In the genomic region with DNA sequence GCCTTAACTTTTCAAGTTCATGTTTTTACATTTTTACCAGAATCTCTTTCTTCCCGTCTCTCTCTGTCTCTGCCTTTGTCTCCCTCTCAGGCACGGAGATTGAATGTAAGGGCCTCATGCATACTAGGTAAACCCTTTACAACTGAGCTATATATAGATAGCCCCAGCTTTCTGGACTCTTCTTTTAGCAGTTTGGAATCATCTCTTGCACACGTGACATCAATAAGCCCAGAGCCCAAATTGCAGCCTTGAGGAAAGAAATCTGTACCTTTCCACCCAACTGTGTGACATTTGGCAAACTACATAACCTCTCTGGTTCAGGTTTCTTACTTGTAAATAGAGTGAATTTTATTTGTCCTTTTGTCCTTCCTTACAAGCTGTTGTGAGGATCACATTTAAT, we compare ENCODE assay signal across 8 mouse cellular contexts. TPM values are rescaled to one million over a fixed set of nuclear protein-coding genes. Genes with fewer than 3 reads are reported as not detected.
DNase-seq lines count a peak whose midpoint lies in the region; ATAC-seq and TF ChIP-seq lines count a peak whose summit lies in the region.

No protein-coding gene starts in this region.

- peak overlapping the region; percentile 77 for H3K9ac ChIP-seq in heart, embryonic 14.5 days (ENCODE audit: low read length)
- peak overlapping the region; percentile 76; the same call in 1 of the 2 replicates for H3K9ac ChIP-seq in MEL (ENCODE audit: control insufficient read depth, low read depth, low read length, poor library complexity, severe bottlenecking)
- H3K9ac ChIP-seq in hindbrain, embryonic 11.5 days (ENCODE audit: low read depth, low read length) = no peak overlapping the region

- DNase-seq in heart, adult 11 months = no peak
- DNase-seq in MEL (ENCODE audit: low read depth, low spot score) = no peak
- peak; percentile 17 for DNase-seq in hindbrain, embryonic 11.5 days (ENCODE audit: low spot score)
- no peak for DNase-seq in midbrain, embryonic 10.5 days (ENCODE audit: low spot score)
- DNase-seq in layer of hippocampus, postnatal 14 days (ENCODE audit: low spot score in 2 of 2) = no peak
- DNase-seq in right cerebral cortex, postnatal 14 days = no peak

- WGBS in heart, embryonic 14.5 days = 16% methylated on average over 3 of the region's 3 CpGs
- WGBS in hindbrain, embryonic 11.5 days = 10% methylated on average over 3 of the region's 3 CpGs
- WGBS in midbrain, embryonic 10.5 days = 17% methylated on average over 3 of the region's 3 CpGs

- ATAC-seq in heart, embryonic 14.5 days (ENCODE audit: insufficient number of reproducible peaks, insufficient read depth, low FRiP score, low read depth) = no peak
- ATAC-seq in hindbrain, embryonic 11.5 days (ENCODE audit: low FRiP score) = no peak
- ATAC-seq in erythroblast, adult 5-6 weeks (replicated peaks; ENCODE audit: low FRiP score, poor library complexity, severe bottlenecking) = no peak

- H3K36me3 ChIP-seq in heart, embryonic 14.5 days (ENCODE audit: control insufficient read depth, insufficient read depth, low read length) = no peaks in the 10 kb centered on the region
- H3K36me3 ChIP-seq in MEL (ENCODE audit: control insufficient read depth in 1 of 2, insufficient read depth in 2 of 2, low read length in 2 of 2) = peaks cover 0 to 18% of the 10 kb centered on the region in 2 experiments; a peak in 2 of 4 replicates
- H3K36me3 ChIP-seq in hindbrain, embryonic 11.5 days (ENCODE audit: control insufficient read depth, insufficient read depth, low read length) = no peaks in the 10 kb centered on the region
- no peaks in the 10 kb centered on the region for H3K36me3 ChIP-seq in midbrain, embryonic 10.5 days

- peak overlapping the region; percentile 85 for H3K4me2 ChIP-seq in heart, embryonic 14.5 days (ENCODE audit: low read length)
- H3K4me2 ChIP-seq in hindbrain, embryonic 11.5 days (replicated peaks; ENCODE audit: low read depth, low read length) = peak overlapping the region; percentile 77

- H3K9me3 ChIP-seq in heart, embryonic 14.5 days (ENCODE audit: control insufficient read depth, low read length) = no peaks in the 10 kb centered on the region
- H3K9me3 ChIP-seq in MEL (replicated peaks; ENCODE audit: insufficient read depth, low read length) = no peaks in the 10 kb centered on the region
- H3K9me3 ChIP-seq in hindbrain, embryonic 11.5 days (ENCODE audit: control insufficient read depth, low read length) = no peaks in the 10 kb centered on the region
- no peaks in the 10 kb centered on the region for H3K9me3 ChIP-seq in midbrain, embryonic 10.5 days (replicated peaks)

- TF ChIP-seq POLR2A in MEL (IDR thresholded peaks at IDR 0.05; ENCODE audit: control insufficient read depth in 1 of 2, insufficient read depth in 1 of 2, low read depth in 1 of 2, low read length in 2 of 2, poor library complexity in 1 of 2) = no peak

- TF ChIP-seq CTCF in MEL (IDR thresholded peaks at IDR 0.05 in 2 of 3, conservative IDR thresholded peaks at IDR 0.05 in 1 of 3; ENCODE audit: control insufficient read depth in 1 of 3, insufficient read depth in 1 of 3, low read depth in 2 of 3, low read length in 3 of 3, poor library complexity in 1 of 3, severe bottlenecking in 1 of 3) = no peak

- no peak for TF ChIP-seq EP300 in MEL (IDR thresholded peaks at IDR 0.05; ENCODE audit: low read depth in 1 of 2, low read length in 2 of 2)

- H3K27me3 ChIP-seq in heart, embryonic 14.5 days (ENCODE audit: control insufficient read depth, insufficient read depth, low read length) = no peaks in the 10 kb centered on the region; the same call in 1 of the 2 replicates
- no peaks in the 10 kb centered on the region for H3K27me3 ChIP-seq in MEL (ENCODE audit: control insufficient read depth in 1 of 2, insufficient read depth in 2 of 2, low read length in 2 of 2)
- H3K27me3 ChIP-seq in hindbrain, embryonic 11.5 days (ENCODE audit: control insufficient read depth, insufficient read depth, low read length) = no peaks in the 10 kb centered on the region
- H3K27me3 ChIP-seq in midbrain, embryonic 10.5 days (ENCODE audit: low read depth, poor library complexity, severe bottlenecking) = peaks cover 7% of the 10 kb centered on the region

- H3K79me2 ChIP-seq in MEL (ENCODE audit: control insufficient read depth, insufficient read depth, low read length, poor library complexity) = peaks cover 12% of the 10 kb centered on the region

- no peak for TF ChIP-seq RAD21 in MEL (IDR thresholded peaks at IDR 0.05; ENCODE audit: low read depth, low read length)

- H3K4me1 ChIP-seq in heart, embryonic 14.5 days (ENCODE audit: control insufficient read depth in 2 of 2, insufficient read depth in 2 of 2, low read length in 2 of 2) = peaks cover 4 to 11% of the 10 kb centered on the region in 2 experiments
- H3K4me1 ChIP-seq in MEL (ENCODE audit: control insufficient read depth in 1 of 2, insufficient read depth in 2 of 2, low read length in 2 of 2) = peaks cover 3 to 15% of the 10 kb centered on the region in 2 experiments
- H3K4me1 ChIP-seq in hindbrain, embryonic 11.5 days (replicated peaks; ENCODE audit: control insufficient read depth, insufficient read depth, low read length) = no peaks in the 10 kb centered on the region
- peaks cover 26% of the 10 kb centered on the region for H3K4me1 ChIP-seq in midbrain, embryonic 10.5 days

- peak overlapping the region; percentile 66 to 93; a peak in 3 of 4 replicates for H3K4me3 ChIP-seq in heart, embryonic 14.5 days (ENCODE audit: control insufficient read depth in 1 of 2, insufficient read depth in 1 of 2, low read depth in 1 of 2, low read length in 2 of 2)
- peak overlapping the region; percentile 88 to 96; a peak in 3 of 4 replicates for H3K4me3 ChIP-seq in MEL (ENCODE audit: control insufficient read depth in 1 of 2, insufficient read depth in 1 of 2, low read depth in 2 of 2, low read length in 2 of 2)
- peak overlapping the region; percentile 86 for H3K4me3 ChIP-seq in hindbrain, embryonic 11.5 days (ENCODE audit: low read depth, low read length)
- H3K4me3 ChIP-seq in midbrain, embryonic 10.5 days = peak overlapping the region; percentile 89

- H3K27ac ChIP-seq in heart, embryonic 14.5 days (replicated peaks in 1 of 2; ENCODE audit: control insufficient read depth in 1 of 2, insufficient read depth in 1 of 2, low read depth in 2 of 2, low read length in 2 of 2) = peak overlapping the region in 1 of 2 experiments; percentile 82; a peak in 1 of 4 replicates
- no peak overlapping the region for H3K27ac ChIP-seq in MEL (ENCODE audit: control insufficient read depth, low read depth, low read length)
- no peak overlapping the region for H3K27ac ChIP-seq in hindbrain, embryonic 11.5 days (ENCODE audit: low read depth, low read length)
- peak overlapping the region; percentile 99 for H3K27ac ChIP-seq in midbrain, embryonic 10.5 days (replicated peaks)

TF ChIP-seq in MEL, 35 proteins besides CTCF, POLR2A, EP300 and RAD21:
- TF ChIP-seq USF2 (IDR thresholded peaks at IDR 0.05; ENCODE audit: borderline replicate concordance in 1 of 2, insufficient read depth in 1 of 2, low read depth in 1 of 2, low read length in 2 of 2) = no peak
- peak; percentile 36; the same call in 1 of the 2 replicates for TF ChIP-seq USF1 (IDR thresholded peaks at IDR 0.05; ENCODE audit: low read depth, low read length)
- TF ChIP-seq NELFE (IDR thresholded peaks at IDR 0.05; ENCODE audit: low read depth, low read length) = no peak
- no peak for TF ChIP-seq MAZ (IDR thresholded peaks at IDR 0.05; ENCODE audit: low read depth, low read length)
- TF ChIP-seq ELF1 (IDR thresholded peaks at IDR 0.05; ENCODE audit: low read depth, low read length) = no peak
- no peak for TF ChIP-seq TAL1 (IDR thresholded peaks at IDR 0.05; ENCODE audit: low read length)
- TF ChIP-seq ZNF384 (IDR thresholded peaks at IDR 0.05; ENCODE audit: low read depth, low read length) = no peak
- no peak for TF ChIP-seq MEF2A (IDR thresholded peaks at IDR 0.05; ENCODE audit: extremely low read depth, insufficient replicate concordance, low read depth, low read length, poor library complexity, severe bottlenecking)
- no peak for TF ChIP-seq MAFK (IDR thresholded peaks at IDR 0.05; ENCODE audit: borderline replicate concordance, low read depth, low read length)

RNA-seq across cellular contexts. Expression of gene Myo5a, which starts 1.5 kb away (rescaled TPM):
- 12.3 and 12.8 TPM in 2 replicates for polyA plus RNA-seq in heart, embryonic 14.5 days (2014; fragmentation: Nextera tagmentation; extraction: Ambion mirVana)
- 18.9 and 19.8 TPM in 2 replicates for total RNA-seq in MEL (2012; rRNA removed)
- 100 to 1,000 TPM in 1 of 2 experiments, 10 to 100 TPM in 1; 49.0 to 208 TPM for polyA plus RNA-seq in MEL (2012; ENCODE audit: insufficient read depth in 1 of 2, insufficient read length in 2 of 2, low read depth in 1 of 2, low replicate concordance in 2 of 2, missing spikeins in 1 of 2)
- polyA plus RNA-seq in hindbrain, embryonic 11.5 days (2014; fragmentation: Nextera tagmentation; extraction: Ambion mirVana) = 33.8 and 38.7 TPM in 2 replicates
- 18.1 and 22.5 TPM in 2 replicates for polyA plus RNA-seq in midbrain, embryonic 10.5 days (2016; fragmentation: Nextera tagmentation; extraction: Ambion mirVana)
- 100 to 1,000 TPM; 190 to 199 TPM for total RNA-seq in layer of hippocampus, postnatal 14 days (2021)
- 9.8 and 25.1 TPM in 2 replicates for total RNA-seq in erythroblast, adult 5-6 weeks (2015; ENCODE audit: low replicate concordance)
- 18.3 and 27.9 TPM in 2 replicates for total RNA-seq in erythroblast, adult 5-6 weeks (2017; ENCODE audit: low replicate concordance)

RNA-seq across cellular contexts. Expression of gene Arpp19, which starts 34.9 kb away (rescaled TPM):
- 211 and 219 TPM in 2 replicates for polyA plus RNA-seq in heart, embryonic 14.5 days (2014; fragmentation: Nextera tagmentation; extraction: Ambion mirVana)
- total RNA-seq in MEL (2012; rRNA removed) = 220 and 237 TPM in 2 replicates
- 100 to 1,000 TPM in 1 of 2 experiments, not detected in 1; 230 TPM for polyA plus RNA-seq in MEL (2012; ENCODE audit: insufficient read depth in 1 of 2, insufficient read length in 2 of 2, low read depth in 1 of 2, low replicate concordance in 2 of 2, missing spikeins in 1 of 2)
- polyA plus RNA-seq in hindbrain, embryonic 11.5 days (2014; fragmentation: Nextera tagmentation; extraction: Ambion mirVana) = 298 and 314 TPM in 2 replicates
- 327 and 357 TPM in 2 replicates for polyA plus RNA-seq in midbrain, embryonic 10.5 days (2016; fragmentation: Nextera tagmentation; extraction: Ambion mirVana)
- total RNA-seq in layer of hippocampus, postnatal 14 days (2021) = 100 to 1,000 TPM; 162 TPM
- 27.8 and 74.7 TPM in 2 replicates for total RNA-seq in erythroblast, adult 5-6 weeks (2015; ENCODE audit: low replicate concordance)
- total RNA-seq in erythroblast, adult 5-6 weeks (2017; ENCODE audit: low replicate concordance) = 30.8 and 55.2 TPM in 2 replicates
